Mouse (Mus musculus): Measurements from ENCODE around the gene Cdcp2.

The Cdcp2 gene

GRCm38 (mm10) chr4:107134891-107135290 lies 38.2 kb downstream of the Cdcp2 start:
- DNase-seq (ENCODE audit: low read depth), result no peak

- DNase-seq (ENCODE audit: low read depth), result no peak
Measured at GRCm38 (mm10) chr4:107135663-107136062, 39.0 kb downstream of the Cdcp2 start.

GRCm38 (mm10) chr4:107136531-107136930 lies 39.8 kb downstream of the Cdcp2 start:
- DNase-seq (ENCODE audit: low read depth), result no peak

GRCm38 (mm10) chr4:107138948-107139835 lies 42.5 kb downstream of the Cdcp2 start:
- no peak for DNase-seq (ENCODE audit: low read depth)

DNA sequence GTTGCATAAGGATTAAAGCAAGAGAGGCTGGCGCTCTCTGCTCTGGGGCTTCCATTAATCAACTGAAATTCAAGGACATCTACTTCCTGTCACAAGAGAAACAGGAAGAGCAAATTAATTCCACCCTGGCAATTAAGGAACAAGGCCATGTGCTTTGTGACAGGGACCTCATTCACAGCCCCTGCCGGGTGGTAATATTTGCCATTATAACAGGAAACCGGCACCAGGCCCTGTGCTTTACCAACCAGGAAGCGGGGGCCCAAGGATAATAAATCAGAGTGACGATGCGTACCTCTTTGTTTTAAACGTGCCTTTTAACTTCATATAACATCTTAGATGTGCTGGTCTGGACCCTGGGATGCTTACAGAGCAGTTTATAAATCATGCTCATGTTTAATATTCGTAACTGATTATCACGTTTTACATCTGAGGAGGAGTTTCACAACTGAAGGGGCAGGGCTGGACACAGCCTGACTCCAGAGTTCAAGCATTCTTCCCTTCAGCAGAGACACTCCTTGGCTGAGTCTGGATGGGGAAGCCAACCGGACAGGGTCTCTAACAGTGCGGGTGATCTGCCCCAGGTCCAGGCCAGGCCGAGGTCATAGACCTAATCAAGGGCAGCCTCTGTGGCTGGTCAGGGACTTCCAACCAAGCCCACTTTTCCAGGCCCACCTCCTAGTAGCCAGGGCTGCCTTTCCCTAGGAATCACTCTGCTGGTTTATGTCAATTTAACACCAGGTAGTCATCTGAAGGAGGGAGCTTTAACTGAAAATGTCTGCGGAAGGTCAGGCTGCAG lies 43.3 kb downstream of the Cdcp2 start:
- no peak for DNase-seq (ENCODE audit: low read depth)

- no peak for DNase-seq (ENCODE audit: low read depth)
Measured at GRCm38 (mm10) chr4:107143511-107143910, 46.8 kb downstream of the Cdcp2 start.

- DNase-seq (ENCODE audit: low read depth), result no peak
Measured at GRCm38 (mm10) chr4:107150991-107151390, 54.3 kb downstream of the Cdcp2 start.

DNA sequence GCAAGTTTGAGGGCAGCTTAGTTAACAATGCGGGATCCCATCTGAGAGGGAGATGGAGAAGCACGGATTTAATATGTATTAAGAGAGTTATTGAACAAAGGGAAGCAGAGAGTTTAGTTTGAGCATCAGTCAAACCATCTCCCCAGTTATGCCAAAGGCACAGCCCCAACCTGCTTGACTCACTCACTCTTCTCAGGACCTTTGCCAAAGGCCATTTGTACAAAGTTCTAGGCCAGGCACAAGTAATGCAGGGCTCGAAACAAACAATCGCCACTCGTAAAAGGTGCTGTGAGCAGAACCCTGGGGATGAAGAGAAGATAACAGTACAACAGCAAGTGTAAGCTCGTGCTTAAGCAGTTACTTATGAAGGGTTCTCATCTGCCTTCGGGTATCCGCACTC lies 55.9 kb downstream of the Cdcp2 start:
- DNase-seq (ENCODE audit: low read depth), result no peak

- DNase-seq (ENCODE audit: low read depth), result no peak
Measured at GRCm38 (mm10) chr4:107156983-107157401, 60.3 kb downstream of the Cdcp2 start.

GRCm38 (mm10) chr4:107159166-107159773 lies 62.6 kb downstream of the Cdcp2 start:
- DNase-seq (ENCODE audit: low read depth), result no peak

- no peak for DNase-seq (ENCODE audit: low read depth)
Measured at GRCm38 (mm10) chr4:107160181-107160580, 63.5 kb downstream of the Cdcp2 start.

All from c-Kit-positive CD71-negative TER-119-negative erythroid progenitor cells, embryonic 14.5 days (primary cell).